Mouse (Mus musculus) limb, embryonic 11.5 days (tissue): ENCODE data around the gene Casz1. TPM values are rescaled to one million over a fixed set of nuclear protein-coding genes. Genes with fewer than 3 reads are reported as not detected.
A peak's percentile ranks its signal among the peaks of the same experiment; 100 is the strongest.

Experiments
- ATAC-seq: fragments of 200-750 bp; cut with Nextera tagmentation; 2 replicates; pipeline ENCODE4 v1.8.0; 2017; ENCODE audit warnings: low read depth; ENCODE audit not compliant: insufficient number of reproducible peaks, low FRiP score, low TSS enrichment
- DNase-seq: peaks from one replicate; pipeline ENCODE4 v3.0.0-alpha.2; 2015; ENCODE audit warnings: low spot score
- H3K27ac ChIP-seq: fragments of 300-500 bp; sonication (generic); replicated peaks from 2 replicates; pipeline ENCODE4 v1.5.1; 2014; ENCODE audit warnings: low read depth, mild to moderate bottlenecking, low read length
- H3K27me3 ChIP-seq: fragments of 300-500 bp; sonication (generic); 2 replicates; pipeline ENCODE4 v1.6.1; 2014; ENCODE audit warnings: mild to moderate bottlenecking, low read length, mixed read lengths; ENCODE audit not compliant: control insufficient read depth, insufficient read depth
- H3K36me3 ChIP-seq: fragments of 300-500 bp; sonication (generic); 2 replicates; pipeline ENCODE4 v1.6.1; 2014; ENCODE audit warnings: mild to moderate bottlenecking, low read length, moderate library complexity, mixed read lengths; ENCODE audit not compliant: control insufficient read depth, insufficient read depth
- H3K4me1 ChIP-seq: fragments of 300-500 bp; sonication (generic); 2 replicates; pipeline ENCODE4 v1.6.1; 2014; ENCODE audit warnings: low read length, mixed read lengths; ENCODE audit not compliant: control insufficient read depth, insufficient read depth
- H3K4me2 ChIP-seq: fragments of 300-500 bp; sonication (generic); 2 replicates; pipeline ENCODE4 v1.6.1; 2014; ENCODE audit warnings: low read depth, mild to moderate bottlenecking, moderate library complexity; ENCODE audit not compliant: severe bottlenecking
- H3K4me3 ChIP-seq: fragments of 300-500 bp; sonication (generic); 2 replicates; pipeline ENCODE4 v1.5.1; 2014; ENCODE audit warnings: low read depth, low read length
- H3K9ac ChIP-seq: fragments of 300-500 bp; sonication (generic); 2 replicates; pipeline ENCODE4 v1.6.1; 2014; ENCODE audit warnings: mild to moderate bottlenecking, low read length
- H3K9me3 ChIP-seq: fragments of 300-500 bp; sonication (generic); 2 replicates; pipeline ENCODE4 v1.6.1; 2016; ENCODE audit warnings: low read length; ENCODE audit not compliant: control insufficient read depth
- WGBS: fragments of 180-500 bp; shearing (Covaris S2); extraction: QIAGEN DNeasy Blood & Tissue Kit; methylation state at CpG from one replicate; pipeline ENCODE4 v1.1.7; 2014; 5-methylcytosine and 5-hydroxymethylcytosine counted together
- polyA plus RNA-seq: library from polyadenylated mRNA; unstranded; fragments of >200 nt; fragmentation: Nextera tagmentation; extraction: Ambion mirVana; gene quantifications from 2 replicates; pipeline ENCODE4 v1.2.1, GENCODE M21; 2014

Gene Casz1
- polyA plus RNA-seq, 1 experiment from 2014 or later: 1.6 TPM

DNA sequence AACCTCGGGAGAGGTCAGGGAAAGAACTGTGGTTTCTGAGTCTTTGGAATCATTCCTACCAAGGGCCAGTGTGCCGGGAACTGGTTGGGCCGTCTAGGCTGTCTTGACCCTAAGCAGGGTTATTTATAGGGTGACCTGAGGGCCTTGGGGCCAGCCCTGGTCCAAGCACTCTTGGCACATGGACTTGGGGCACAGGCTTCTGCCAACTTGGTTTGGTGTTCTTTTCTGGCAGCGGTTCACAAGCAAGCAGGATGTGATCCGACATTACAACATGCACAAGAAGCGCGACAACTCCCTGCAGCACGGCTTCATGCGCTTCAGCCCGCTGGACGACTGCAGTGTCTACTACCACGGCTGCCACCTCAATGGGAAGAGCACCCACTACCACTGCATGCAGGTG lies 132.5 kb downstream of the Casz1 start:
- WGBS: 86% methylated on average over 12 of the region's 12 CpGs
- Histone ChIP-seq H3K4me2 (no peak overlapping the region), H3K36me3 (no peaks in the 10 kb centered on the region), H3K27me3 (no peaks in the 10 kb centered on the region; the same call in 1 of the 2 replicates), H3K9me3 (no peaks in the 10 kb centered on the region), H3K27ac (no peak overlapping the region), H3K9ac (no peak overlapping the region), H3K4me1 (peaks cover 32% of the 10 kb centered on the region), H3K4me3 (no peak overlapping the region)
- DNase-seq (no peak), ATAC-seq (no peak)

DNA sequence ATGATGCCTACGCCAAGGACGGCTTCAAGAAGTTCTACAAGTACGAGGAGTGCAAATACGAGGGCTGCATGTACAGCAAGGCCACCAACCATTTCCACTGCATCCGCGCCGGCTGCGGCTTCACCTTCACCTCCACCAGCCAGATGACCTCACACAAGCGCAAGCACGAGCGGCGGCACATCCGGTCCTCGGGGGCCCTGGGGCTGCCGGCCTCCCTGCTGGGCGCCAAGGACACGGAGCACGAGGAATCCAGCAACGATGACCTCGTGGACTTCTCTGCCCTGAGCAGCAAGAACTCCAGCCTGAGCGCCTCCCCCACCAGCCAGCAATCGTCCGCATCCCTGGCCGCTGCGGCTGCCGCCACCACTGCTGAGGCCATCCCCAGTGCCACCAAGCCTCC lies 134.3 kb downstream of the Casz1 start:
- Histone ChIP-seq H3K36me3 (no peaks in the 10 kb centered on the region), H3K27me3 (no peaks in the 10 kb centered on the region), H3K9me3 (no peaks in the 10 kb centered on the region), H3K4me2 (no peak overlapping the region), H3K4me1 (peaks cover 32% of the 10 kb centered on the region), H3K27ac (no peak overlapping the region), H3K4me3 (no peak overlapping the region), H3K9ac (no peak overlapping the region)
- 87% methylated on average over 25 of the region's 26 CpGs for WGBS
- ATAC-seq (no peak), DNase-seq (no peak)

- peak; percentile 77 for ATAC-seq
- no peak overlapping the region for H3K27ac ChIP-seq
- WGBS: 9% methylated on average over 25 of the region's 25 CpGs
- peak; percentile 82 for DNase-seq
- peaks cover 5% of the 10 kb centered on the region; the same call in 1 of the 2 replicates for H3K27me3 ChIP-seq
- no peaks in the 10 kb centered on the region for H3K9me3 ChIP-seq
- no peaks in the 10 kb centered on the region for H3K36me3 ChIP-seq
- no peak overlapping the region for H3K9ac ChIP-seq
- peaks cover 24% of the 10 kb centered on the region for H3K4me1 ChIP-seq
- H3K4me3 ChIP-seq: no peak overlapping the region
- peak overlapping the region; percentile 28; the same call in 1 of the 2 replicates for H3K4me2 ChIP-seq
Measured at GRCm38 (mm10) chr4:148940674-148941211, 136.5 kb downstream of the Casz1 start.

GRCm38 (mm10) chr4:148941321-148941720 lies 137.1 kb downstream of the Casz1 start:
- peaks cover 22% of the 10 kb centered on the region for H3K4me1 ChIP-seq
- ATAC-seq: no peak
- no peaks in the 10 kb centered on the region for H3K9me3 ChIP-seq
- no peak overlapping the region for H3K4me2 ChIP-seq
- no peak overlapping the region for H3K4me3 ChIP-seq
- no peak for DNase-seq
- 54% methylated on average over 11 of the region's 11 CpGs for WGBS
- peaks cover 5% of the 10 kb centered on the region; the same call in 1 of the 2 replicates for H3K27me3 ChIP-seq
- no peaks in the 10 kb centered on the region for H3K36me3 ChIP-seq
- H3K27ac ChIP-seq: no peak overlapping the region
- H3K9ac ChIP-seq: no peak overlapping the region

DNA sequence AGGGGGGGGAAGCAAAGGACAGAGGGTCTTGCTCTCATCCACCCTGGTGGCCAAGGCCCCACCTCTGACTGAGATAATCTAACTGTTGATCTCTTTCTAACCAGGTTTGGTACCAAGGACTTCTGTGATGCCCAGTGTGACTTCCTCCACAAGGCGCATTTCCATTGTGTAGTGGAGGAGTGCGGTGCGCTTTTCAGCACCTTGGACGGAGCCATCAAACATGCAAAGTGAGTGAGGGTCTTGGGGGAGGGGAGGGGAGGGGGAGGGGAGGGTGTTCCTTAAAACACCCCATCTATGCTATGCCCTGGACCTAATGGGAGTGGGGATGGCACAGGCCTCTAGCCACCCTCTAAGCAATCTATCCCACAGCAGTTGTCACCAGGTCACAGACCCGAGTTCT lies 138.9 kb downstream of the Casz1 start:
- ATAC-seq: no peak
- Histone ChIP-seq H3K9me3 (no peaks in the 10 kb centered on the region), H3K4me3 (no peak overlapping the region), H3K27ac (no peak overlapping the region), H3K4me1 (peaks cover 29% of the 10 kb centered on the region), H3K9ac (no peak overlapping the region), H3K4me2 (no peak overlapping the region), H3K27me3 (peaks cover 5% of the 10 kb centered on the region; the same call in 1 of the 2 replicates), H3K36me3 (no peaks in the 10 kb centered on the region)
- DNase-seq: peak; percentile 70
- WGBS: 25% methylated on average over 5 of the region's 5 CpGs

- no peak overlapping the region for H3K4me3 ChIP-seq
- no peak overlapping the region for H3K4me2 ChIP-seq
- peaks cover 11% of the 10 kb centered on the region for H3K27me3 ChIP-seq
- no peak overlapping the region for H3K27ac ChIP-seq
- ATAC-seq: no peak
- H3K9ac ChIP-seq: no peak overlapping the region
- WGBS: 68% methylated on average over 4 of the region's 4 CpGs
- H3K4me1 ChIP-seq: peaks cover 35% of the 10 kb centered on the region
- H3K9me3 ChIP-seq: no peaks in the 10 kb centered on the region
- H3K36me3 ChIP-seq: no peaks in the 10 kb centered on the region
- DNase-seq: no peak
Measured at GRCm38 (mm10) chr4:148945476-148945881, 141.2 kb downstream of the Casz1 start.

DNA sequence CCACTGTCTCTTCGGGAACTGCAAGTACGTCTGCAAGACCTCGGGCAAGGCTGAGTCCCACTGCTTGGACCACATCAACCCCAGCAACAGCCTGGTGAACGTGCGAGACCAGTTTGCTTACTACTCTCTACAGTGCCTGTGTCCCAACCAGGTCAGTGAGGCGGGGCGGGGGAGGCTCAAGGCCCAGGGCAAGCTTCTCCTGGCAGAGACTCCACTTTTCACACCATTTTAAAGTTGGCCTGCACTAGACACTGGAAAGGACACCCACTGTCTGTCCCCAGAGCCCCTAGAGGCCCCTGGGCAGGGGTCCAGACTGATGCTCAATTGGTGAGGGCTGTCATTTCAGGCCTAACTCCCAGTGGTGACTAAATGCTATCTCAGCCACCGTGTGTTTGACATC lies 141.8 kb downstream of the Casz1 start:
- H3K4me1 ChIP-seq: peaks cover 35% of the 10 kb centered on the region
- 88% methylated on average over 8 of the region's 8 CpGs for WGBS
- peaks cover 13% of the 10 kb centered on the region for H3K27me3 ChIP-seq

DNA sequence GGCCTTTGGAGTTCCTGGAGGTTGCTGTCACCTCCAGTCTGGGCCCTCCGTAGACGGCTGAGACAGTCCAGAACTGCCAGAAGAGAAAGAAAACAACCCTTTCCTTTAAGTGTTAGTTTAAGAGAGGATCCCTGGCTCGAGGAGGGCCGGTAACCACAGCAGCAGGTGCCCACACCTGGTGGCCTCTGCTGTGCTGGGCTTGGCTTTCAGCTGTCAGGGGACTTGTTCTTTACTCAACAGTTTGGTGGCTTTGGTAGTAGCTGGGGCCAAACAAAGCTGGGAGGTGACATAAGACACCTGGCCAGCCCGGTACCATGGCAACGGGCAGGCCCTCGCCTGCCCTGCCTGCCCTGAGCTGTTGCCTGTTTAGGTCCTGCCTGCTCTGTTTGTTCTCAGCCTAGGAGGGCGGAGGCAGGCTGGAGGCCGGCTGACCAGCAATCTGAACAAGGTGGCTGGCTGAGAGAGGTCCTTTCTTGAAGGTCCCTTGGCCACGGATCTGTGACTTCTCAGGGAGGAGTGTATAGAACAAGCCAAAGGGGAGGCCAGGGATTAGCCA lies 143.7 kb downstream of the Casz1 start:
- H3K4me1 ChIP-seq: peaks cover 49% of the 10 kb centered on the region
- peaks cover 31% of the 10 kb centered on the region for H3K27me3 ChIP-seq
- H3K9me3 ChIP-seq: no peaks in the 10 kb centered on the region
- DNase-seq (peak; percentile 54), ATAC-seq (no peak)
- H3K36me3 ChIP-seq: no peaks in the 10 kb centered on the region
- WGBS: 45% methylated on average over 10 of the region's 10 CpGs
- no peak overlapping the region for H3K4me2 ChIP-seq
- no peak overlapping the region for H3K4me3 ChIP-seq
- no peak overlapping the region for H3K27ac ChIP-seq
- H3K9ac ChIP-seq: no peak overlapping the region; the same call in 1 of the 2 replicates

More for the DNA sequence above, 141.8 kb downstream of the Casz1 start:
- DNase-seq (no peak), ATAC-seq (no peak)
- Histone ChIP-seq H3K36me3 (no peaks in the 10 kb centered on the region), H3K27ac (no peak overlapping the region), H3K4me3 (no peak overlapping the region), H3K9ac (no peak overlapping the region), H3K9me3 (no peaks in the 10 kb centered on the region), H3K4me2 (no peak overlapping the region)

DNA sequence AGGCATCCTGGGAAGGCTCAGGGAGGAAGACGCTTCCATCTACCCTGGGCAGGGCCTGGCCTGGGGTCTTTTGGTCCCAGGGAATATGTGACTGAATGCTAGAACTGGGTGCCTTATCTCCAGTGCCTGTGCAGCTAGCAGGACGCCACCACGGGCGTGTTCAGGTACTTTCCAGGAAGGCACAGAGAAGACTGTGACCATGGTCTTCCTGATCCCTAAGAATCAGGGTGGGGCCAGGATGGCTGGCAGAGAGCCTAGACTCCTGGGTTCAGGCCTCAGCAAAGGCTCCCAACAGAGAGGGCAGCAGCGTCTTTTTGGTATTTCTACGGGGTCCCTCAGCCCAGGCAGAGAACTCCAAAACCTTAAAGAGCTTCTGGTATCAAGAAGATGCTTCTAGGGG lies 146.3 kb downstream of the Casz1 start:
- Histone ChIP-seq H3K27ac (no peak overlapping the region), H3K36me3 (no peaks in the 10 kb centered on the region), H3K4me3 (no peak overlapping the region), H3K27me3 (peaks cover 37% of the 10 kb centered on the region), H3K4me2 (no peak overlapping the region), H3K9me3 (no peaks in the 10 kb centered on the region), H3K9ac (no peak overlapping the region), H3K4me1 (peaks cover 52% of the 10 kb centered on the region)
- no peak for DNase-seq
- 69% methylated on average over 6 of the region's 6 CpGs for WGBS
- ATAC-seq: no peak
